Mouse (Mus musculus): Measurements from ENCODE around the gene Rgl2.
"Not testable (repeated sequence)": the region's sequence is repeated elsewhere in the genome, so short reads cannot be mapped to it uniquely, and the experiment has no call there.

Rgl2 gene

DNA sequence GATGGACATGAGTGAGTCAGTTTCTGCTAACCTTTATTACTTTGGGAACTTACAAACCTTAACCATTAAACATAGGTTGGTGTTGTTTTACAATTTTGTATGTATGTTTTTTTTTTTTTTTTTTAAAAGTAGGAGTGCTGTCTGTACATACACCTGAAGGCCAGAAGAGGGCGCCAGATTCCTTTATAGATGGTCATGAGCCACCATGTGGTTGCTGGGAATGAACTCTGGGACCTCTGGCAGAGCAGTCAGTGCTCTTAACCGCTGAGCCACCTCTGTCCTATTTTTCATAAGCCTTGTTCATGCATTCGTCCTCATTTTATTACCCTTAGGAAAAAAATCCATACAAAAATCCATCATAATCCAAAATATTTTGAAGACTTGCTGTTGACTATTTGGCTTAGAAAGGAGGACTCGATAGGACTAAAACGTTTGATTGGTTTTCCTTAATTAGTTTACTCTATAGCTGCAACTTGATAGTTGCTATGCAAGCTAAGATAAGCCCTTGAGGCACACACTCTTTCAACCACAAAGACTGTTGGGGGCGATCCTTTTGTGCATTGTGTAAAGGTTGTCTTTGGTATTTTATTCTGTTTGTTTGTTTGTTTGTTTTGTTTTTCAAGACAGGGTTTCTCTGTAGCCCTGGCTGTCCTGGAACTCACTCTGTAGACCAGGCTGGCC is 32.1 kb upstream of the Rgl2 start:
- Histone ChIP-seq H3K36me3 (ENCODE audit: insufficient read depth, low read length) (peaks cover 5% of the 10 kb centered on the region; the same call in 1 of the 2 replicates), H3K9me3 (ENCODE audit: low read length) (no peaks in the 10 kb centered on the region), H3K27me3 (ENCODE audit: insufficient read depth, low read length) (no peaks in the 10 kb centered on the region), H3K4me1 (replicated peaks; ENCODE audit: low read depth, low read length) (peaks cover 91% of the 10 kb centered on the region), H3K4me3 (replicated peaks; ENCODE audit: low read length) (no peak overlapping the region)
- TF ChIP-seq CTCF (conservative IDR thresholded peaks at IDR 0.05; ENCODE audit: low read length) (peak; percentile 75), POU5F1 (IDR thresholded peaks at IDR 0.05; ENCODE audit: borderline replicate concordance, low read length) (no peak), NANOG (IDR thresholded peaks at IDR 0.05; ENCODE audit: borderline replicate concordance, low read length) (no peak)

DNA sequence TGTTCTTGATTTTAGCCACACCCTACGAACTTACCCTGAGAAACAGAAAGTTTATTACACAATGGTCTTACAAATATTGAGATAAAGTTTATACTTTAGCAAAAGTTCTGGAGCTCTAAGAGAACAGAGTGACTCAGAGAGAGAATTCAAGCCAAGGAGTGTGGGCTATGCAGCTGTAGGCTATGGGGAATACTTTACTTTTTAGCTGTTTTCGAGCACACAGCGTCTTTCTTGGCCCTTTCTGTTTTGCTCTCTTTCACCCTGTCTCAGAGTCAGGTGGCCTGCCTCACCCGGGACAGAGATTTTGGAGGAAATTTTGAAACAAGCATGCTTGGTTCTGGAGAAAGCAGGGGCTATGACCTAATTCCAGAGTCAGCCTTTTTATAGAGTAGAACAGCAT is 31.1 kb upstream of the Rgl2 start:
- H3K9me3 ChIP-seq (ENCODE audit: low read length); H3K36me3 ChIP-seq (ENCODE audit: insufficient read depth, low read length); H3K27me3 ChIP-seq (ENCODE audit: insufficient read depth, low read length): not testable (repeated sequence)
- 0 out of 2 replicates have a peak overlapping the region, but pooled peaks have one; percentile 13 for H3K4me3 ChIP-seq (replicated peaks; ENCODE audit: low read length)
- H3K4me1 ChIP-seq (replicated peaks; ENCODE audit: low read depth, low read length), result peaks cover 92% of the 10 kb centered on the region

DNA sequence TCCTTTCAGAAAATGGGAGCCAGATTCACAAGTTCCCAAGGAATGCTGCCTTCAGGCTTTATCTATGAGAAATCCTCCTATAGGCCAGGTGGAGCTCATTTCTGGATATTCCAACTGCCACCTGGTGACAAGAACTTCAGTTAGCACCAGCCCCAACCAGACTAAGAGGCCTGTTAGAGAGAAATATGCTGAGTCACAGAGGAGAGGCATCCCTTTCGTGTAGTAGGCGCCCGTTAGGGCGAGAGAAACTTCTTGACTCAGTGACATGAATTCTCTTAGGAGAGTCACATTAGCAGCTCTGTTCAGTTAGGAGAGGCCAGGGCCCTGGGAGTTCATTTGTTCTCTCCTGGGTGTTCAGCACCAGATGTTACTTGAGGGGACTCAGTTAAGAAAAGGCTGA is 29.7 kb upstream of the Rgl2 start:
- H3K4me1 ChIP-seq (replicated peaks; ENCODE audit: low read depth, low read length), result peaks cover 91% of the 10 kb centered on the region
- peaks cover 5% of the 10 kb centered on the region; the same call in 1 of the 2 replicates for H3K36me3 ChIP-seq (ENCODE audit: insufficient read depth, low read length)
- no peaks in the 10 kb centered on the region for H3K9me3 ChIP-seq (ENCODE audit: low read length)
- no peak for TF ChIP-seq POU5F1 (IDR thresholded peaks at IDR 0.05; ENCODE audit: borderline replicate concordance, low read length)
- TF ChIP-seq CTCF (conservative IDR thresholded peaks at IDR 0.05; ENCODE audit: low read length), result no peak
- no peak for TF ChIP-seq NANOG (IDR thresholded peaks at IDR 0.05; ENCODE audit: borderline replicate concordance, low read length)
- H3K4me3 ChIP-seq (replicated peaks; ENCODE audit: low read length), result peak overlapping the region; percentile 30
- no peaks in the 10 kb centered on the region for H3K27me3 ChIP-seq (ENCODE audit: insufficient read depth, low read length)

DNA sequence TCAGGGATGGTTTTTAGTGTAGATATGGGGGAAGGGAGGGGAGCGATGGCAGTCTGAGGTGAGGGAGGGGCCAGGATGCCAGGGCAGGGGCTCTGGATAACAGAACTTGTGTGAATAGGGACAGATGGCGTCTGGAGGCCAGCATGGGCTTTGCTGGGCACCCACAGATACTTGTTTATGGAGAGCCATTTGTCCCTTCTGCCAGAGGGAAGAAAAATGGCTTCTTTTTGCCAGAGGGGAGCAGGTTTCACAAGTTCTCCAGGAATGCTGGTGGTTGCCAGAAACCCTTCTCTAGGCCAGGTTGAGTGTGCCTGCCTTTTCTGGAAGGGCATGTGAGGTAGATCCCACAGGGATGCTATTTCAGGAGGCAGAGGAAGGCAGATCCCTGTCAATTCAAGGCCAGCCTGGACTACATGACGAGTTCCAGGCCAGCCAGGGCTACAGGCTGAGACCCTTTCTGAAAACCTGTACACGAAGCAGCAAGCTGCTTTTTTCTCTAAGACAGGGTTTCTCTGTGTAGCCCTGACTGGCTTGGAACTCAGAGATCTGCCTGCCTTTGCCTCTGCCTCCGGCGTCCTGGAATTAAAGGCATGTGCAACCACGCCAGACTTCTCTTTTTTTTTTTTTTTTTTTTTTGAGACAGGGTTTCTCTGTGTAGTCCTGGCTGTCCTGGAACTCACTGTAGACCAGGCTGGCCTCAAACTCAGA is 28.9 kb upstream of the Rgl2 start:
- Histone ChIP-seq H3K4me1 (replicated peaks; ENCODE audit: low read depth, low read length) (peaks cover 83% of the 10 kb centered on the region), H3K4me3 (replicated peaks; ENCODE audit: low read length) (peak overlapping the region; percentile 30), H3K36me3 (ENCODE audit: insufficient read depth, low read length) (peaks cover 5% of the 10 kb centered on the region; the same call in 1 of the 2 replicates), H3K27me3 (ENCODE audit: insufficient read depth, low read length) (no peaks in the 10 kb centered on the region), H3K9me3 (ENCODE audit: low read length) (no peaks in the 10 kb centered on the region)
- no peak for TF ChIP-seq NANOG (IDR thresholded peaks at IDR 0.05; ENCODE audit: borderline replicate concordance, low read length)

DNA sequence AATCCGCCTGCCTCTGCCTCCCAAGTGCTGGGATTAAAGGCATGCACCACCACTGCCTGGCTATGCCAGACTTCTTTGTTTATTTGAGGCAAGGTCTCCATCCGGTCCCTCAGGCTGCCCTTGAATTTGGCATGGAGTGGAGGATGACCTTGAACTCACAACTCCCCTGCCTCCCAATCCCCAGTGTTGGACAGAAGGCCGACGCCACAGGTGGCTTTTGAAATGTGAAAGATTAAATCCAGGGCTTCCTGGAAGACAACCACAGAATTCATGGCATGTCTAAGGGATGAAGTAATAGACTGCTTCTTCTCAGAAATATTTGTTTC is 28.4 kb upstream of the Rgl2 start:
- Histone ChIP-seq H3K27me3 (ENCODE audit: insufficient read depth, low read length) (no peaks in the 10 kb centered on the region), H3K4me3 (replicated peaks; ENCODE audit: low read length) (no peak overlapping the region), H3K4me1 (replicated peaks; ENCODE audit: low read depth, low read length) (peaks cover 78% of the 10 kb centered on the region), H3K36me3 (ENCODE audit: insufficient read depth, low read length) (peaks cover 1% of the 10 kb centered on the region; the same call in 1 of the 2 replicates), H3K9me3 (ENCODE audit: low read length) (no peaks in the 10 kb centered on the region)
- TF ChIP-seq POU5F1 (IDR thresholded peaks at IDR 0.05; ENCODE audit: borderline replicate concordance, low read length) (no peak), NANOG (IDR thresholded peaks at IDR 0.05; ENCODE audit: borderline replicate concordance, low read length) (no peak), CTCF (conservative IDR thresholded peaks at IDR 0.05; ENCODE audit: low read length) (no peak)

DNA sequence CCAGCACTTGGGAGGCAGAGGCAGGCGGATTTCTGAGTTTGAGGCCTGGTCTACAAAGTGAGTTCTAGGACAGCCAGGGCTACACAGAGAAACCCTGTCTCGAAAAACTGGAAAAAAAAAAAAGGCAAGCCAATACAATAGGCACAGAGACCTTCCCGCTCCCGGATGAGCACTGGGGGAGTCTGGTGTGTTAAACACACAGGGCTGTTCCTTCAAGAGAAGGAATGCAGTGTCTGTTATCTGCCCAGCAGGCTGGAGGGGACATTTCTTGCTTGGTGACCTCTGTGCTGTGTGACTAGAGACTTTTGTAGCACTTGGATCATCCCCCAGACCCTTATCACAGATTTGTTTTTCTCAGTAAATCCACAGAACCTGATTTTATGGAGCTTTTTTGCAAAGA is 27.7 kb upstream of the Rgl2 start:
- peaks cover 3% of the 10 kb centered on the region for H3K36me3 ChIP-seq (ENCODE audit: insufficient read depth, low read length)
- peaks cover 78% of the 10 kb centered on the region for H3K4me1 ChIP-seq (replicated peaks; ENCODE audit: low read depth, low read length)
- peak overlapping the region; percentile 32; the same call in 1 of the 2 replicates for H3K4me3 ChIP-seq (replicated peaks; ENCODE audit: low read length)
- no peaks in the 10 kb centered on the region for H3K27me3 ChIP-seq (ENCODE audit: insufficient read depth, low read length)
- no peaks in the 10 kb centered on the region for H3K9me3 ChIP-seq (ENCODE audit: low read length)
- TF ChIP-seq POU5F1 (IDR thresholded peaks at IDR 0.05; ENCODE audit: borderline replicate concordance, low read length), result no peak
- TF ChIP-seq NANOG (IDR thresholded peaks at IDR 0.05; ENCODE audit: borderline replicate concordance, low read length), result no peak
- TF ChIP-seq CTCF (conservative IDR thresholded peaks at IDR 0.05; ENCODE audit: low read length), result no peak

DNA sequence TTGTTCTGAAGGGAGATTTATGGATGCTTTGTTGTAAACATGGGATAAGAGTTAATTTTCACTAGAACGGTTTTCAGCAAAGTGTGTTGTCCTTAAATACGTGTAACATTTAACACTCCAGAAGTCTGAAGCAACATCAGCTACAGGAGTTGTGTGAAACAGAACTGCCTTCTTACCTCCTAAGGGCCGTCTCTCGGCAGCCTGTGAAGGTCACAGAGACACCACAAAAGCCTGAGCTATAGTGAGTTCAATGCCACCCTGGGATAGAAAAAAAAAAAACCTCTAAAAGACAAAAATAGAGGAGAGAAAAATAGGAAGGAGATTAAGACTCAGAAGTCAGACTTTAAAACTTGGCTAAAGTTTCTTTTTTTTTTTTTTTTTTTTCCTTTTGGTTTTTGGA is 27.3 kb upstream of the Rgl2 start:
- Histone ChIP-seq H3K36me3 (ENCODE audit: insufficient read depth, low read length) (peaks cover 5% of the 10 kb centered on the region), H3K27me3 (ENCODE audit: insufficient read depth, low read length) (no peaks in the 10 kb centered on the region), H3K4me1 (replicated peaks; ENCODE audit: low read depth, low read length) (peaks cover 79% of the 10 kb centered on the region), H3K9me3 (ENCODE audit: low read length) (no peaks in the 10 kb centered on the region), H3K4me3 (replicated peaks; ENCODE audit: low read length) (peak overlapping the region; percentile 32; the same call in 1 of the 2 replicates)
- TF ChIP-seq POU5F1 (IDR thresholded peaks at IDR 0.05; ENCODE audit: borderline replicate concordance, low read length), result no peak
- TF ChIP-seq NANOG (IDR thresholded peaks at IDR 0.05; ENCODE audit: borderline replicate concordance, low read length), result no peak
- no peak for TF ChIP-seq CTCF (conservative IDR thresholded peaks at IDR 0.05; ENCODE audit: low read length)

DNA sequence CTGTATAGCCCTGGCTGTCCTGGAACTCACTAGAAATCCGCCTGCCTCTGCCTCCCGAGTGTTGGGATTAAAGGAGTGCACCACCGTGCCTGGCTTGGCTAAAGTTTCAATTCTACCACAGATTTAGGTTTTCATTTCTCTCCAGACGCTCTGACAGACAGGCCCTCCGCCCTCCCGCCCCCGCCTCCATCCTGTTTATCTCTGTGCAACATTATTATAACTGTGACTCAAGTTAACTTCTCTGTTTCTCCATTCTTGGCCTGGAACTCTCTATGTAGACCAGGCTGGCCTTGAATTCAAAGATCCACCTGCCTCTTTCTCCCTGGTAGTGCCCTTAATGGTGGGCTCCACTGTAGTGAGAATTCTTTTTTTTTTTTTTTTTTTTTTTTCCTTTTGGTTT is 26.9 kb upstream of the Rgl2 start:
- no peaks in the 10 kb centered on the region for H3K27me3 ChIP-seq (ENCODE audit: insufficient read depth, low read length)
- peak overlapping the region; percentile 61 for H3K4me3 ChIP-seq (replicated peaks; ENCODE audit: low read length)
- H3K9me3 ChIP-seq (ENCODE audit: low read length), result no peaks in the 10 kb centered on the region
- H3K4me1 ChIP-seq (replicated peaks; ENCODE audit: low read depth, low read length), result peaks cover 80% of the 10 kb centered on the region
- TF ChIP-seq NANOG (IDR thresholded peaks at IDR 0.05; ENCODE audit: borderline replicate concordance, low read length), result no peak
- TF ChIP-seq CTCF (conservative IDR thresholded peaks at IDR 0.05; ENCODE audit: low read length), result no peak
- no peak for TF ChIP-seq POU5F1 (IDR thresholded peaks at IDR 0.05; ENCODE audit: borderline replicate concordance, low read length)
- peaks cover 5% of the 10 kb centered on the region for H3K36me3 ChIP-seq (ENCODE audit: insufficient read depth, low read length)

DNA sequence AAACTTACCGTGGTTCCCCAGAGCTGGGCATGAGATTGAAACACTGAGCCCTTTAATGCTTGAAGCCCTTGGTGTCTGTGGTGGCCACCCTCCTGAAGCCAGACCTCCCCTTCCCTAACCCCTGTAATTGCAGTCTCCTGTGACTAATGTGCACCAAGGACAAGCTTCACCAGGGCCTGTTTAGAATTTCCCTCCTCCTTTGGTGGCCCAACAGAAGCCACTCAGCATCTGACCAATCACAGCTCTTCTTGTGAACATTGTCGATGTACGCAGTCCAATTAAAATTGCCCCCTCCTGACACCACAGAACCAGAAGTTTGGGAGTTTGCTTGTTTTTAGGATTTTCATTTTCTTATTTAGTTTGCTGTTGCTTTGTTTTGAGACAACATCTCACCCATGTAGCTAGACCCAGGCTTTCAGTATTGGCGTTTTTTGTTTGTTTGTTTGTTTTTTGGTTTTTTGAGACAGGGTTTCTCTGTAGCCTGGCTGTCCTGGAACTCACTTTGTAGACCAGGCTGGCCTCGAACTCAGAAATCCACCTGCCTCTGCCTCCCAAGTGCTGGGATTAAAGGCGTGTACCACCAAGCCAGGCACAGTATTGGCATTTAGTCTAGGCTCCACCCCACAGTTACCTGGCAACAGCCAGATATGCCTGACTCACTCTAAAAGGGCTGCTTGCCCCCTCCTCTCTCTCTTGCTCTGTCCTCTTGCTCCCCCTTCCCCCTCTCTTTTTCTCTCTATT is 25.3 kb upstream of the Rgl2 start:
- Histone ChIP-seq H3K4me1 (replicated peaks; ENCODE audit: low read depth, low read length) (peaks cover 69% of the 10 kb centered on the region), H3K4me3 (replicated peaks; ENCODE audit: low read length) (peak overlapping the region; percentile 61)
- not testable (repeated sequence) for H3K36me3 ChIP-seq (ENCODE audit: insufficient read depth, low read length); H3K27me3 ChIP-seq (ENCODE audit: insufficient read depth, low read length); H3K9me3 ChIP-seq (ENCODE audit: low read length)

DNA sequence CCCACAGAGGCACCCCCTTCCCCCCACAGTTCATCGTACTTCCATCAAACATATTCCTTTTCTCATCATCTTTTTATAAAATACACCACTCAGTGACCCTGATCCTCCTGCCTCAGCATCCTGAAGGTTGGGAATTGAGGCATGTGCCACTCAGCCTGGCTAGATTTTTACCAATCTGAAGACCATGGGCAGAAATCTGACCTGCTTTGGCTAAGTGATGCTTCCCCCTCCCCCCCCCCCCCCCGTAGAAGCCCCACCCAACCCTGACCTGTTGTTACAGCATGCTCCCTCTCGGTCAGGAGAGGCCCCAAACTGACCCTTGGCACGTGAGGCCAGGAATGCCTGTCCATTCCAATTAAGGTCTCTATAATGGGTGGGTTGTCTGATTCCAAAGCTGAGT is 24.5 kb upstream of the Rgl2 start, which contains the start of gene Platr17:
Platr17 (plus strand) TSS at position 301 of the 400 bp plus-strand sequence.
- H3K27me3 ChIP-seq (ENCODE audit: insufficient read depth, low read length); H3K36me3 ChIP-seq (ENCODE audit: insufficient read depth, low read length); H3K9me3 ChIP-seq (ENCODE audit: low read length): not testable (repeated sequence)
- Histone ChIP-seq H3K4me3 (replicated peaks; ENCODE audit: low read length) (peak within 1 kb of the TSS; percentile 98), H3K4me1 (replicated peaks; ENCODE audit: low read depth, low read length) (peaks cover 62% of the 10 kb centered on the region)
